Mouse (Mus musculus) CD8-positive naive resting alpha-beta T cell, adult 2 months (primary cell): ENCODE data around the gene Tuba1a.
"Not testable (repeated sequence)": the region's sequence is repeated elsewhere in the genome, so short reads cannot be mapped to it uniquely, and the experiment has no call there.

ENCODE experiments used
- DNase-seq, 2 experiments: peaks; one replicate each; pipeline ENCODE4 v3.0.0; 2022; ENCODE audit warnings: low read depth in 2 of 2, low spot score in 2 of 2

Tuba1a gene

GRCm38 (mm10) chr15:98928598-98929240 is 24.8 kb downstream of the Tuba1a start:
- peak in 1 of 2 experiments; percentile 16 for DNase-seq

- DNase-seq: no peak
These were observed 25.9 kb downstream of the Tuba1a start for GRCm38 (mm10) chr15:98927566-98927965.

GRCm38 (mm10) chr15:98924682-98925081 is 28.8 kb downstream of the Tuba1a start:
- DNase-seq: no peak

GRCm38 (mm10) chr15:98923031-98923537 is 30.4 kb downstream of the Tuba1a start:
- DNase-seq: no peak

- DNase-seq: no peak
These were observed 30.9 kb downstream of the Tuba1a start for GRCm38 (mm10) chr15:98922581-98922980.

- no peak for DNase-seq
These were observed 32.0 kb downstream of the Tuba1a start for GRCm38 (mm10) chr15:98921510-98921909.

GRCm38 (mm10) chr15:98918499-98918895 is 35.0 kb downstream of the Tuba1a start:
- DNase-seq: not testable (repeated sequence)

- peak; percentile 97 to 98 for DNase-seq
These were observed 35.7 kb downstream of the Tuba1a start, which contains the start of gene Lmbr1l for GRCm38 (mm10) chr15:98917538-98918498. Gene Lmbr1l, minus strand, starts transcription at chr15:98918231.

- DNase-seq: no peak
These were observed 36.4 kb downstream of the Tuba1a start for GRCm38 (mm10) chr15:98917091-98917490.

GRCm38 (mm10) chr15:98916016-98916415 is 37.5 kb downstream of the Tuba1a start:
- no peak for DNase-seq

GRCm38 (mm10) chr15:98914903-98915302 is 38.6 kb downstream of the Tuba1a start:
- DNase-seq: no peak

- no peak for DNase-seq
These were observed 48.8 kb downstream of the Tuba1a start for GRCm38 (mm10) chr15:98904692-98905091.

- no peak for DNase-seq
These were observed 50.9 kb downstream of the Tuba1a start for GRCm38 (mm10) chr15:98902600-98902999.

- no peak for DNase-seq
These were observed 52.0 kb downstream of the Tuba1a start for GRCm38 (mm10) chr15:98901530-98901929.
